In the genomic region with DNA sequence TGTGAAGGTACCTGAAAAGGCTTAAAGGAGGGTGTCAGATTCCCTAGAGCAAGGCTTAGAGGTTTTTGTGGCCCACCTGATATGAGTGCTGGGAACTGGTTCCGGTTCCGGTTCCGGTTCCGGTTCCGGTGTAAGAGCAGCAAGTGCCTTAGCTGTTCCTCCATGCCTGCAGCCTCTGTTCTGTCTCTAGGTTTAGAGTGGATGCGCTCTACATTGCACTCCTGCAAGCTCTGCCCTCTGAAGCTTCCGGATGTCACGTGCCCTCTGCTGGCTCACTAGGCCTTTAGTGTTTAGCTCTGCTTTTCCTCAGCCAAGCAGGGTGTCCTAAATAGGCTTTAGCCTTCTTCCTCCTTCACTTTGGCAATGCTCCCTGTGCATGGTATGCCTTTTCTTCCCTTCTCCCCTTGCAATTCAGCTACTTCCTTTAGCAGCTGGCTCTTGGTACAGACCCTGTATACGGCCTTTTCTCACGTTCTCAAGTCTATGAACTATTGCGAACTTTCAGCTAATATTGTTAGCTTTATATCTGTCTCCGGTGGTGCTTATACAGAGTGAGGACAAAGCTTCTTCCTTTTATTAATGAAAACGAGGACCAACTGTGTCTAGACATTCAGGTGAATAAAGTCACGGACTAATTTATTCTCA, we compare ENCODE assay signal across 8 mouse cellular contexts. TPM values are rescaled to one million over a fixed set of nuclear protein-coding genes. Genes with fewer than 3 reads are reported as not detected.
DNase-seq lines count a peak whose midpoint lies in the region; ATAC-seq and TF ChIP-seq lines count a peak whose summit lies in the region.

No protein-coding gene starts in this region.

- TF ChIP-seq POLR2A in limb, embryonic 14.5 days (IDR thresholded peaks at IDR 0.05; ENCODE audit: borderline replicate concordance, extremely low read depth, insufficient read depth, insufficient read length) = no peak

- no peaks in the 10 kb centered on the region for H3K27me3 ChIP-seq in embryonic facial prominence, embryonic 13.5 days
- no peaks in the 10 kb centered on the region for H3K27me3 ChIP-seq in limb, embryonic 14.5 days (ENCODE audit: control insufficient read depth, insufficient read depth, low read length)
- no peaks in the 10 kb centered on the region for H3K27me3 ChIP-seq in midbrain, embryonic 15.5 days (replicated peaks)

- 0 out of 2 replicates have a peak, but pooled peaks cover 5% of the 10 kb centered on the region for H3K36me3 ChIP-seq in embryonic facial prominence, embryonic 13.5 days
- peaks cover 5% of the 10 kb centered on the region; the same call in 1 of the 2 replicates for H3K36me3 ChIP-seq in limb, embryonic 14.5 days (ENCODE audit: control insufficient read depth, insufficient read depth, low read length)
- no peaks in the 10 kb centered on the region for H3K36me3 ChIP-seq in midbrain, embryonic 15.5 days (replicated peaks)

- H3K27ac ChIP-seq in embryonic facial prominence, embryonic 13.5 days = peak overlapping the region; percentile 79
- H3K27ac ChIP-seq in limb, embryonic 14.5 days (replicated peaks; ENCODE audit: low read depth, low read length) = peak overlapping the region; percentile 74
- peak overlapping the region; percentile 77 for H3K27ac ChIP-seq in midbrain, embryonic 15.5 days

- H3K4me2 ChIP-seq in embryonic facial prominence, embryonic 13.5 days = peak overlapping the region; percentile 80
- peak overlapping the region; percentile 61 for H3K4me2 ChIP-seq in limb, embryonic 14.5 days (replicated peaks; ENCODE audit: low read depth, low read length, severe bottlenecking)
- peak overlapping the region; percentile 58 for H3K4me2 ChIP-seq in midbrain, embryonic 15.5 days

- WGBS in embryonic facial prominence, embryonic 13.5 days = 19% methylated on average over 14 of the region's 14 CpGs
- 20% methylated on average over 14 of the region's 14 CpGs for WGBS in limb, embryonic 14.5 days
- 14% methylated on average over 14 of the region's 14 CpGs for WGBS in midbrain, embryonic 15.5 days

- no peaks in the 10 kb centered on the region for H3K9me3 ChIP-seq in embryonic facial prominence, embryonic 13.5 days
- no peaks in the 10 kb centered on the region for H3K9me3 ChIP-seq in limb, embryonic 14.5 days (ENCODE audit: control insufficient read depth, low read length)
- no peaks in the 10 kb centered on the region for H3K9me3 ChIP-seq in midbrain, embryonic 15.5 days

- peak overlapping the region; percentile 58; the same call in 1 of the 2 replicates for H3K9ac ChIP-seq in embryonic facial prominence, embryonic 13.5 days
- H3K9ac ChIP-seq in limb, embryonic 14.5 days (ENCODE audit: low read depth, low read length, severe bottlenecking) = no peak overlapping the region; the same call in 1 of the 2 replicates
- 0 out of 2 replicates have a peak overlapping the region, but pooled peaks have one; percentile 1 for H3K9ac ChIP-seq in midbrain, embryonic 15.5 days

- peak; percentile 11 to 31 for DNase-seq in urinary bladder, adult 18-20 months (ENCODE audit: low spot score in 2 of 2)
- DNase-seq in urinary bladder, adult 2 months (ENCODE audit: low spot score) = no peak
- DNase-seq in heart, adult 8-10 months (ENCODE audit: low spot score) = peak; percentile 64
- peak; percentile 57 to 68 for DNase-seq in kidney, adult 8-10 months
- DNase-seq in limb, embryonic 14.5 days (ENCODE audit: low spot score) = peak; percentile 36
- peak; percentile 30 to 42 for DNase-seq in spleen, postnatal 14 days (ENCODE audit: low spot score in 2 of 2)

- peaks cover 33% of the 10 kb centered on the region for H3K4me1 ChIP-seq in embryonic facial prominence, embryonic 13.5 days
- H3K4me1 ChIP-seq in limb, embryonic 14.5 days (ENCODE audit: control insufficient read depth, insufficient read depth, low read length) = peaks cover 15% of the 10 kb centered on the region
- H3K4me1 ChIP-seq in midbrain, embryonic 15.5 days = peaks cover 40% of the 10 kb centered on the region

- no peak for ATAC-seq in embryonic facial prominence, embryonic 13.5 days (ENCODE audit: insufficient number of reproducible peaks, insufficient read depth, low FRiP score, low TSS enrichment, low read depth)
- ATAC-seq in limb, embryonic 14.5 days (ENCODE audit: low FRiP score, low read depth) = no peak
- ATAC-seq in midbrain, embryonic 15.5 days (replicated peaks) = no peak

- H3K4me3 ChIP-seq in embryonic facial prominence, embryonic 13.5 days = peak overlapping the region; percentile 93
- peak overlapping the region; percentile 78 for H3K4me3 ChIP-seq in limb, embryonic 14.5 days (replicated peaks; ENCODE audit: low read length)
- peak overlapping the region; percentile 79 for H3K4me3 ChIP-seq in midbrain, embryonic 15.5 days

RNA-seq across cellular contexts. Expression of a gene that starts 1.0 kb away (rescaled TPM):
- polyA plus RNA-seq in urinary bladder, adult 2 months (2012; rRNA removed) = 26.0 and 26.4 TPM in 2 replicates
- polyA plus RNA-seq in embryonic facial prominence, embryonic 13.5 days (2015; fragmentation: Nextera tagmentation; extraction: Ambion mirVana) = 24.9 and 27.4 TPM in 2 replicates
- 10 to 100 TPM; 17.7 to 23.2 (median 22.2) TPM for total RNA-seq in heart, adult 8-10 months (2022)
- polyA plus RNA-seq in limb, embryonic 14.5 days (2012; rRNA removed) = 34.4 and 38.1 TPM in 2 replicates
- polyA plus RNA-seq in limb, embryonic 14.5 days (2014; fragmentation: Nextera tagmentation; extraction: Ambion mirVana) = 29.9 and 32.8 TPM in 2 replicates
- 30.1 and 30.6 TPM in 2 replicates for polyA plus RNA-seq in midbrain, embryonic 15.5 days (2015; fragmentation: Nextera tagmentation; extraction: Ambion mirVana)

RNA-seq across cellular contexts. Expression of a gene that starts 3.1 kb away (rescaled TPM):
- 7.4 and 8.7 TPM in 2 replicates for polyA plus RNA-seq in urinary bladder, adult 2 months (2012; rRNA removed)
- polyA plus RNA-seq in embryonic facial prominence, embryonic 13.5 days (2015; fragmentation: Nextera tagmentation; extraction: Ambion mirVana) = 34.0 and 41.2 TPM in 2 replicates
- 1 to 10 TPM; 2.2 to 4.0 (median 2.4) TPM for total RNA-seq in heart, adult 8-10 months (2022)
- 22.8 and 25.8 TPM in 2 replicates for polyA plus RNA-seq in limb, embryonic 14.5 days (2012; rRNA removed)
- polyA plus RNA-seq in limb, embryonic 14.5 days (2014; fragmentation: Nextera tagmentation; extraction: Ambion mirVana) = 20.0 and 25.5 TPM in 2 replicates
- polyA plus RNA-seq in midbrain, embryonic 15.5 days (2015; fragmentation: Nextera tagmentation; extraction: Ambion mirVana) = 154 and 162 TPM in 2 replicates

RNA-seq across cellular contexts. Expression of a gene that starts 37.2 kb away (rescaled TPM):
- polyA plus RNA-seq in urinary bladder, adult 2 months (2012; rRNA removed) = 0.23 and 0.24 TPM in 2 replicates
- not detected in 2 replicates for polyA plus RNA-seq in embryonic facial prominence, embryonic 13.5 days (2015; fragmentation: Nextera tagmentation; extraction: Ambion mirVana)
- under 1 TPM in 2 of 4 experiments, not detected in 2; 0.22 to 0.31 TPM for total RNA-seq in heart, adult 8-10 months (2022)
- 0.34 and 0.49 TPM in 2 replicates for polyA plus RNA-seq in limb, embryonic 14.5 days (2012; rRNA removed)
- polyA plus RNA-seq in limb, embryonic 14.5 days (2014; fragmentation: Nextera tagmentation; extraction: Ambion mirVana) = 0.33 TPM in 1 of 2 replicates, not detected in the other
- polyA plus RNA-seq in midbrain, embryonic 15.5 days (2015; fragmentation: Nextera tagmentation; extraction: Ambion mirVana) = not detected in 2 replicates

RNA-seq across cellular contexts. Expression of a gene that starts 39.6 kb away (rescaled TPM):
- 28.6 and 29.1 TPM in 2 replicates for polyA plus RNA-seq in urinary bladder, adult 2 months (2012; rRNA removed)
- polyA plus RNA-seq in embryonic facial prominence, embryonic 13.5 days (2015; fragmentation: Nextera tagmentation; extraction: Ambion mirVana) = 29.8 and 35.5 TPM in 2 replicates
- total RNA-seq in heart, adult 8-10 months (2022) = 10 to 100 TPM; 11.1 to 16.5 (median 13.6) TPM
- 16.5 and 17.6 TPM in 2 replicates for polyA plus RNA-seq in limb, embryonic 14.5 days (2012; rRNA removed)
- 34.2 and 34.8 TPM in 2 replicates for polyA plus RNA-seq in limb, embryonic 14.5 days (2014; fragmentation: Nextera tagmentation; extraction: Ambion mirVana)
- 6.3 and 7.3 TPM in 2 replicates for polyA plus RNA-seq in midbrain, embryonic 15.5 days (2015; fragmentation: Nextera tagmentation; extraction: Ambion mirVana)

RNA-seq across cellular contexts. Expression of a gene that starts 43.8 kb away (rescaled TPM):
- polyA plus RNA-seq in urinary bladder, adult 2 months (2012; rRNA removed) = 2.4 and 2.7 TPM in 2 replicates
- 1.3 and 3.3 TPM in 2 replicates for polyA plus RNA-seq in embryonic facial prominence, embryonic 13.5 days (2015; fragmentation: Nextera tagmentation; extraction: Ambion mirVana)
- total RNA-seq in heart, adult 8-10 months (2022) = 1 to 10 TPM in 3 of 4 experiments, under 1 TPM in 1; 0.92 to 2.5 (median 1.5) TPM
- polyA plus RNA-seq in limb, embryonic 14.5 days (2012; rRNA removed) = 3.5 and 3.7 TPM in 2 replicates
- 2.0 and 2.4 TPM in 2 replicates for polyA plus RNA-seq in limb, embryonic 14.5 days (2014; fragmentation: Nextera tagmentation; extraction: Ambion mirVana)
- polyA plus RNA-seq in midbrain, embryonic 15.5 days (2015; fragmentation: Nextera tagmentation; extraction: Ambion mirVana) = 1.1 and 1.3 TPM in 2 replicates
